In the genomic region with DNA sequence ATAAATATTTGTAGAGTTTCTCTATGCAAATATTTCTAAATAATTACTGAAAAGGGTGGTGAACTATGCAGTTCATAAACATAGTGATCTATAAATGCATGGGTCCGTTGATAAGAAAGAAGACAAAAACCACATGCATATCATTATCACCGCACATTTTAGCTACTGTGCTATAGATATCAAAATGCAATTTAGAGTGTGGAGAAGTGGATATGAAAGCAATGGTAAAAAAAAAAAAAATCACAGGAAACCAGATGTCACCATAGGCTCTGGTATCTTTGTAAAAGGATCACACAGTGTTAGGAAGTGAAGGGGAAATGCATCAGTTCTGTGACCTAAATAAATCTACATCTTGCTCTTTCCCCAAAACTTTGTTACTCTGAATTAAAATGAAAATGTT, we compare ENCODE assay signal across 22 mouse cellular contexts.
DNase-seq lines count a peak whose midpoint lies in the region; ATAC-seq and TF ChIP-seq lines count a peak whose summit lies in the region.
"Had no signal": no experiment of that assay in that cellular context is flagged by ENCODE, and none has a peak within 500 bp of the region (broad histone marks: within the 10 kb centered on the region; RNA-seq: fewer than 3 reads in every experiment).

No protein-coding gene starts in this region.

- H3K4me3 ChIP-seq in liver, embryonic 14.5 days (ENCODE audit: insufficient read depth in 1 of 2, low read depth in 2 of 2, low read length in 2 of 2), result no peak overlapping the region
- H3K4me3 ChIP-seq in liver, embryonic 11.5 days (ENCODE audit: low read depth, low read length), result no peak overlapping the region
- H3K4me3 ChIP-seq: forebrain, embryonic 10.5 days; forebrain, embryonic 13.5 days; heart, embryonic 13.5 days; hindbrain, embryonic 15.5 days had no signal

- WGBS in liver, embryonic 14.5 days (ENCODE audit: insufficient replicate concordance), result 21% methylated on average over 2 of the region's 2 CpGs
- WGBS in liver, embryonic 11.5 days, result 77% methylated on average over 2 of the region's 2 CpGs

- TF ChIP-seq CTCF in liver, embryonic 14.5 days (IDR thresholded peaks at IDR 0.05; ENCODE audit: low read depth), result no peak

- TF ChIP-seq EP300 in liver, embryonic 14.5 days (IDR thresholded peaks at IDR 0.05; ENCODE audit: low read depth), result peak; percentile 51

- H3K9ac ChIP-seq in liver, embryonic 14.5 days (replicated peaks), result no peak overlapping the region
- no peak overlapping the region for H3K9ac ChIP-seq in liver, embryonic 11.5 days (ENCODE audit: low read depth, low read length)
- H3K9ac ChIP-seq: forebrain, embryonic 13.5 days; heart, embryonic 13.5 days; hindbrain, embryonic 15.5 days had no signal

- no peak overlapping the region for H3K4me2 ChIP-seq in liver, embryonic 14.5 days (ENCODE audit: low read depth)
- H3K4me2 ChIP-seq in liver, embryonic 11.5 days, result no peak overlapping the region
- H3K4me2 ChIP-seq: forebrain, embryonic 13.5 days; heart, embryonic 13.5 days; hindbrain, embryonic 15.5 days had no signal

- no peaks in the 10 kb centered on the region for H3K4me1 ChIP-seq in liver, embryonic 14.5 days (replicated peaks; ENCODE audit: control insufficient read depth in 2 of 2, insufficient read depth in 2 of 2, low read length in 1 of 2)
- no peaks in the 10 kb centered on the region for H3K4me1 ChIP-seq in liver, embryonic 11.5 days (replicated peaks; ENCODE audit: control insufficient read depth, insufficient read depth, low read length)
- H3K4me1 ChIP-seq: forebrain, embryonic 10.5 days; forebrain, embryonic 13.5 days; heart, embryonic 13.5 days; hindbrain, embryonic 15.5 days had no signal

- ATAC-seq in liver, embryonic 14.5 days (ENCODE audit: insufficient read depth), result no peak
- ATAC-seq in liver, embryonic 11.5 days (replicated peaks; ENCODE audit: low FRiP score), result no peak
- ATAC-seq in megakaryocyte-erythroid progenitor cell, adult 5-6 weeks (replicated peaks; ENCODE audit: low FRiP score, low TSS enrichment, poor library complexity, severe bottlenecking), result peak; percentile 71; the same call in 1 of the 2 replicates
- ATAC-seq: forebrain, embryonic 13.5 days; forebrain, embryonic 16.5 days had no signal

- H3K9me3 ChIP-seq in liver, embryonic 14.5 days (ENCODE audit: control insufficient read depth, low read length), result no peaks in the 10 kb centered on the region
- H3K9me3 ChIP-seq in liver, embryonic 11.5 days (ENCODE audit: control insufficient read depth, low read length), result no peaks in the 10 kb centered on the region
- H3K9me3 ChIP-seq: forebrain, embryonic 10.5 days; forebrain, embryonic 13.5 days; heart, embryonic 13.5 days; hindbrain, embryonic 15.5 days had no signal

- H3K36me3 ChIP-seq in liver, embryonic 14.5 days (replicated peaks; ENCODE audit: control insufficient read depth, insufficient read depth, low read depth), result no peaks in the 10 kb centered on the region
- no peaks in the 10 kb centered on the region for H3K36me3 ChIP-seq in liver, embryonic 11.5 days (ENCODE audit: control insufficient read depth, insufficient read depth, low read length)
- H3K36me3 ChIP-seq: forebrain, embryonic 10.5 days; heart, embryonic 13.5 days; hindbrain, embryonic 15.5 days had no signal

- no peaks in the 10 kb centered on the region for H3K27me3 ChIP-seq in liver, embryonic 14.5 days (ENCODE audit: control insufficient read depth, insufficient read depth, low read length)
- H3K27me3 ChIP-seq in liver, embryonic 11.5 days (replicated peaks; ENCODE audit: control insufficient read depth, insufficient read depth, low read length), result no peaks in the 10 kb centered on the region
- H3K27me3 ChIP-seq: forebrain, embryonic 13.5 days; heart, embryonic 13.5 days; hindbrain, embryonic 15.5 days had no signal

- no peak for DNase-seq in liver, embryonic 14.5 days (ENCODE audit: low read depth in 3 of 3, low spot score in 3 of 3)
- no peak for DNase-seq in liver, embryonic 11.5 days (ENCODE audit: low spot score)
- DNase-seq in 416B (ENCODE audit: low read depth), result peak; percentile 81
- peak; percentile 41 for DNase-seq in MEL-GATA-1-ER (ENCODE audit: extremely low read depth, low read depth)
- DNase-seq in right cerebral cortex, adult 18-20 months, result no peak
- no peak for DNase-seq in cerebellum, adult 11-12 months
- DNase-seq: adrenal gland, adult 2 months; adrenal gland, postnatal 14 days; cerebellum, adult 11 months; cerebellum, adult 8-10 months; cerebellum, postnatal 10 days; cerebellum, postnatal 36 days; gastrocnemius, postnatal 25 days; heart, adult 18-20 months; heart, postnatal 14 days; heart, postnatal 4 days had no signal

- H3K27ac ChIP-seq in liver, embryonic 14.5 days, result no peak overlapping the region
- no peak overlapping the region for H3K27ac ChIP-seq in liver, embryonic 11.5 days (ENCODE audit: low read depth, low read length)
- H3K27ac ChIP-seq: forebrain, embryonic 10.5 days; forebrain, embryonic 13.5 days; heart, embryonic 13.5 days; hindbrain, embryonic 15.5 days had no signal

Comparison
In these comparisons a context has a peak if more than half of its experiments do, and no peak if none do; other contexts are left out.
1. DNase-seq: peak in 416B (single experiment) and MEL-GATA-1-ER (single experiment); none in liver, embryonic 14.5 days (0 of 3), liver, embryonic 11.5 days (single experiment), right cerebral cortex, adult 18-20 months (single experiment) and cerebellum, adult 11-12 months (single experiment).